Mouse (Mus musculus): ENCODE results near the gene Olfr122.

DNA sequence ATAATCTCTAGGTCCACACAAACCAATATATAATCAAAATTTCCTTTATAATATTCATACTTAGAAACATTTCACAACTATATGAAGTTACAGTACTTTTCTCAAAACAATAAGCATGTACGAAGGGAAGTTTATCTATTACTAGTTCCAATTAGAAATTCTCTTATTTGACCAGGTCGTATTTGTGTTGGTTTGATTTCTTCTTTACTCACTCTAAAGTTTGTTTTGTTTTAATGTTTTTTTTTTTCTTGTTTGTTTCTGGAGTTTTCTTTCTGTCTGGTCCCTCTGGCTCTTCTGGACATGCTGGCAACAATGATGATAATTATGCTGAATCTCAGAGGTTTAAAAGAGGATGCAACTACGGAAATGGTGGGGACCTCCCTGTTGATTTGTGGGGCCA lies 31.2 kb downstream of the Olfr122 start, which contains the start of gene Olfr124:
- TF ChIP-seq GATA2 (IDR thresholded peaks at IDR 0.05; ENCODE audit: borderline replicate concordance, low read depth, low read length) (no peak), CTCF (IDR thresholded peaks at IDR 0.05; ENCODE audit: low read depth, low read length) (no peak), POLR2AphosphoS5 (IDR thresholded peaks at IDR 0.05; ENCODE audit: insufficient replicate concordance, low read depth, low read length) (no peak), GATA1 (IDR thresholded peaks at IDR 0.05; ENCODE audit: borderline replicate concordance, low read length) (no peak)

All from G1E (cell line).